13 mouse cellular contexts compared by ENCODE assay signal in the genomic region with DNA sequence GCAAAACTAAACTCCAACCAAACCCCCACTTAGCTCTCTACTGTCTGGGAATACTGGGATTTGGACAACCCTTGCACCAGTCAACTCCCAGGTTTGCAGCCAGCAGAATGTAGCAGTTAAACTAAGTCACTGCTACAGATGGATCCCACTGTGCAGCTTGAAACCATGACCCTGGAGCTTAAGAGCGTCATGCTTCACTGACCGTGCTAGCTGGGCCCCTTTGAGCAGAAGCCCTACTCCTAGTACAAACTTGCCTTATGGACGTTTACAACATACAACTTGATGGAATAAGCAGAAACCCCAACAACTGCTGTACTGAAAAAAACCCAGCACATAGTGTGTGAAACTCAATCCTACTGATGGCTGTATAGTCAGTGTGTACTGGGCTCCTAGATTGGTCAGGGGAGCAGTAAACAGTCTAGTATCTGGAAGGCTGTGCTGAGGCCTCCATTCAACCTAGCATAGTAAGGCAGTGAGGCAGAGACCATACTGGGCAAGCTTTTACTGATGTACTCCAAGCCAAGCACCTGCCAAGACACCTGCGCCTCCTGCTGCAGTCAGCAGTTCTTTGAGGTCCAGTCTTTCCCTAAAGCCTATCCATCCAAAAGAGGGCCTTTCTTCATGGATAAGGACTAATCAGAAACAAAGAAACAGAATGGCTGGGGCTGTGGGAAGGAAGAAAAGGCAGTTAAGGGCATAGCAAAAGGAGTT.
A peak's percentile ranks its signal among the peaks of the same experiment; 100 is the strongest.
DNase-seq lines count a peak whose midpoint lies in the region; ATAC-seq and TF ChIP-seq lines count a peak whose summit lies in the region.
"Had no signal": no experiment of that assay in that cellular context is flagged by ENCODE, and none has a peak within 500 bp of the region (broad histone marks: within the 10 kb centered on the region; RNA-seq: fewer than 3 reads in every experiment).

No protein-coding gene starts in this region.

- DNase-seq in heart, postnatal 25 days (ENCODE audit: low spot score): no peak
- DNase-seq in liver: no peak
- peak; percentile 52 to 73 for DNase-seq in cerebellum, adult 2 months
- no peak for DNase-seq in liver, embryonic 14.5 days (ENCODE audit: low read depth in 3 of 3, low spot score in 3 of 3)
- no peak for DNase-seq in spleen, adult 18-20 months
- DNase-seq: adrenal gland, postnatal 36 days; kidney, postnatal 4 days had no signal

- intact Hi-C loops in heart, postnatal 25 days (cut with DNase I): loop anchor here (5.0 to 10.0 kb wide), 5 partner anchors 38 to 498 kb away; partner anchors contain the start of gene Sptbn1

- peaks cover 96% of the 10 kb centered on the region for H3K4me1 ChIP-seq in heart, embryonic 13.5 days
- peaks cover 76% of the 10 kb centered on the region for H3K4me1 ChIP-seq in liver, embryonic 12.5 days
- H3K4me1 ChIP-seq in cerebellum, adult 2 months (ENCODE audit: control insufficient read depth, insufficient read depth, low read length): peaks cover 41% of the 10 kb centered on the region
- peaks cover 47 to 57% of the 10 kb centered on the region in 2 experiments for H3K4me1 ChIP-seq in liver, embryonic 14.5 days (replicated peaks; ENCODE audit: control insufficient read depth in 2 of 2, insufficient read depth in 2 of 2, low read length in 1 of 2)

- no peak for ATAC-seq in heart, embryonic 13.5 days (ENCODE audit: extremely low read depth, insufficient number of reproducible peaks, low FRiP score, low TSS enrichment)
- ATAC-seq in liver, embryonic 12.5 days: no peak
- ATAC-seq in liver, embryonic 14.5 days (ENCODE audit: insufficient read depth): no peak
- no peak for ATAC-seq in megakaryocyte progenitor cell, adult 5-6 weeks (replicated peaks; ENCODE audit: poor library complexity)
- ATAC-seq: CD4-positive, CD25-positive, alpha-beta regulatory T cell, adult 4 months; hindbrain, embryonic 16.5 days had no signal

- no peak overlapping the region for H3K4me2 ChIP-seq in heart, embryonic 13.5 days
- H3K4me2 ChIP-seq in liver, embryonic 12.5 days: no peak overlapping the region
- H3K4me2 ChIP-seq in liver, embryonic 14.5 days (ENCODE audit: low read depth): no peak overlapping the region

- peak overlapping the region; percentile 93 for H3K27ac ChIP-seq in heart, embryonic 13.5 days (replicated peaks)
- H3K27ac ChIP-seq in liver, embryonic 12.5 days: peak overlapping the region; percentile 82
- H3K27ac ChIP-seq in cerebellum, adult 2 months (ENCODE audit: insufficient read depth, low read length): peak overlapping the region; percentile 73
- peak overlapping the region; percentile 46 for H3K27ac ChIP-seq in liver, embryonic 14.5 days
- H3K27ac ChIP-seq: macrophage had no signal

- peaks cover 33% of the 10 kb centered on the region for H3K36me3 ChIP-seq in heart, embryonic 13.5 days
- H3K36me3 ChIP-seq in liver, embryonic 12.5 days: peaks cover 6% of the 10 kb centered on the region
- no peaks in the 10 kb centered on the region for H3K36me3 ChIP-seq in liver, embryonic 14.5 days (replicated peaks; ENCODE audit: control insufficient read depth, insufficient read depth, low read depth)

- TF ChIP-seq POLR2A in cerebellum, adult 2 months (IDR thresholded peaks at IDR 0.05; ENCODE audit: borderline replicate concordance, insufficient read depth, low read length): no peak

- WGBS in heart, embryonic 13.5 days: 85% methylated on average over 4 of the region's 4 CpGs
- WGBS in liver, embryonic 12.5 days (ENCODE audit: insufficient replicate concordance): 87% methylated on average over 4 of the region's 4 CpGs
- 28% methylated on average over 4 of the region's 4 CpGs for WGBS in cerebellum, adult 2 months
- WGBS in liver, embryonic 14.5 days (ENCODE audit: insufficient replicate concordance): 82% methylated on average over 4 of the region's 4 CpGs

- no peaks in the 10 kb centered on the region for H3K9me3 ChIP-seq in heart, embryonic 13.5 days
- H3K9me3 ChIP-seq in liver, embryonic 12.5 days (replicated peaks): no peaks in the 10 kb centered on the region
- H3K9me3 ChIP-seq in liver, embryonic 14.5 days (ENCODE audit: control insufficient read depth, low read length): no peaks in the 10 kb centered on the region

- no peak for TF ChIP-seq CTCF in cerebellum, adult 2 months (IDR thresholded peaks at IDR 0.05; ENCODE audit: borderline replicate concordance, insufficient read depth, low read depth, low read length)
- no peak for TF ChIP-seq CTCF in liver, embryonic 14.5 days (IDR thresholded peaks at IDR 0.05; ENCODE audit: low read depth)

- no peaks in the 10 kb centered on the region for H3K27me3 ChIP-seq in heart, embryonic 13.5 days (replicated peaks)
- H3K27me3 ChIP-seq in liver, embryonic 12.5 days (replicated peaks): no peaks in the 10 kb centered on the region
- H3K27me3 ChIP-seq in cerebellum, adult 2 months (ENCODE audit: control insufficient read depth, insufficient read depth, low read length): no peaks in the 10 kb centered on the region
- H3K27me3 ChIP-seq in liver, embryonic 14.5 days (ENCODE audit: control insufficient read depth, insufficient read depth, low read length): no peaks in the 10 kb centered on the region; the same call in 1 of the 2 replicates

- no peak overlapping the region for H3K9ac ChIP-seq in heart, embryonic 13.5 days
- H3K9ac ChIP-seq in liver, embryonic 12.5 days: 0 out of 2 replicates have a peak overlapping the region, but pooled peaks have one; percentile 10
- no peak overlapping the region; the same call in 1 of the 2 replicates for H3K9ac ChIP-seq in liver, embryonic 14.5 days (replicated peaks)

- no peak overlapping the region for H3K4me3 ChIP-seq in heart, embryonic 13.5 days
- H3K4me3 ChIP-seq in liver, embryonic 12.5 days: no peak overlapping the region
- H3K4me3 ChIP-seq in cerebellum, adult 2 months (replicated peaks; ENCODE audit: insufficient read depth, low read depth, low read length): no peak overlapping the region
- no peak overlapping the region for H3K4me3 ChIP-seq in liver, embryonic 14.5 days (ENCODE audit: insufficient read depth in 1 of 2, low read depth in 2 of 2, low read length in 2 of 2)

- TF ChIP-seq EP300 in liver, embryonic 14.5 days (IDR thresholded peaks at IDR 0.05; ENCODE audit: low read depth): no peak

Comparison
In these comparisons a context has a peak if more than half of its experiments do, and no peak if none do; other contexts are left out.
1. DNase-seq: peak in cerebellum, adult 2 months (2 of 2); none in heart, postnatal 25 days (single experiment), liver (single experiment), liver, embryonic 14.5 days (0 of 3) and spleen, adult 18-20 months (0 of 2).
2. Peak in every context shown above with its lines, with median percentiles within 50 percentile points of each other: H3K27ac ChIP-seq.